Mouse (Mus musculus): Measurements from ENCODE around the gene Stat3. TPM values are rescaled to one million over a fixed set of nuclear protein-coding genes. Genes with fewer than 3 reads are reported as not detected.

Gene Stat3
- total RNA-seq, 2 experiments from 2014 or later, result 41.7 to 43.6 TPM

DNA sequence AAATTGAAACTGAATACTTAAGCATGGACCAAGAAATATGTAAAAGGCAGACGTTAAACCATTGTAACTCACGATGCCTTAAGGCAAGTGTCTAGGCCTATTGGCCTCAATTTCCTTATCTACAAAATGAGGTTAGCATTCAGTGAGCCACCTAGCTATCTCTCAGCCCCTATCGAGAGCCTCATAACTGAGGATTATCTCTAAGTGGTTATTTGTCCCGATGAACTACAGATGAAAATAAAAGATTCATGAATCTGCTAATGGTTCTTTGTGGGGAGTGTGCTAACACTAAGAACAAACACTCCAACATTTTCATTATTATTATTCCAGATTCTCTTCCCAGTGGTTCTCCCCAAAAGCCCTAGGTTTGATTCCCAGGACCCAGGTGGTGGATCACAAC, 2.0 kb downstream of the Stat3 start:
- intact Hi-C loops (cut with DNase I; ENCODE audit: low total_unique reads), result no loop called here
- DNase-seq, result no peak

DNA sequence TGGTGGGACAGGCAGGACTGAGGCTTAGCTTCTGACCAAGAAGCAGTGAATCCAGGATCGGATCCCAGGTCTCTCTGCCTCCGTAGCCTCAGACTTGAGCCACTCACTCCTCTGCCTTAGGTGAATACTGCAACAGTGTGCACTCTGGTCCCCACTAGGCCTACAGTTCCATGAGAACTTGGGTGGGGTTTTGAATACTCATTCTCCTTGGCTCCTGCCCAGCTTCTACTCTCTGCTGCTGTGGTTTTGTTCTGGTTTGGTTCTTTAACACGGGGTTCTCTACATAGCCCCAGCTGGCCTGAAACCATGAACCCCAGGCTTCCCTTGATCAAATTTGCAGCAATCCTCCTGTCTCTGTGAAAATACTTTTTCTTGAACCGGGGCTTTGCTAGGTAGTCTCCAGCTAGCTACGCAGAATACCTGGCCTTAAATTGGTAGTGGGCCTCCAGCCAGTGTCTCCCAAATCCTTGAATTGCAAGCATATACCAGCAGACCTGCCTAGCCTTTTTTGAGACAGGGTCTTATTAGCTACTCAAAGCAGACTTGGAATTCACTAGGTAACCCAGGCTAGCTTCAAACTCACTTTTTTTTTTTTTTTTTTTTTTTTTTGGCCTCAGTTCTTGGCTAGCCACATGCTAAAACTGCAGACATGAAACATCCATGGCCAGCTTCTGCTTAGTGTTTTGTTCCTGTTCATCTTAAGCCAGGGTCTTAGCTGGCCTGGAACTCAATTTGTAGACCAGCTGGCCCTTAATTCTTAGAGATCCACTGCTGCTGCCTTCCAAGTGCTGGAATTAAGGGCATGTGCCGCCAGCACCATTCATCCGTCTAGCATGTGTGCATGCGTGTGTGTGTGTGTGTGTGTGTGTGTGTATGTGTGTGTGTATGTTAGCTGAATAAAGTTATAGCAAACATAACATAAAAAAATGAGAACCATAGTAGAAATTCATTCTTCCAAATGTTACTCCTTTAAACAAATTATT, 3.7 kb downstream of the Stat3 start:
- intact Hi-C loops (cut with DNase I; ENCODE audit: low total_unique reads), result no loop called here
- DNase-seq, result no peak

DNA sequence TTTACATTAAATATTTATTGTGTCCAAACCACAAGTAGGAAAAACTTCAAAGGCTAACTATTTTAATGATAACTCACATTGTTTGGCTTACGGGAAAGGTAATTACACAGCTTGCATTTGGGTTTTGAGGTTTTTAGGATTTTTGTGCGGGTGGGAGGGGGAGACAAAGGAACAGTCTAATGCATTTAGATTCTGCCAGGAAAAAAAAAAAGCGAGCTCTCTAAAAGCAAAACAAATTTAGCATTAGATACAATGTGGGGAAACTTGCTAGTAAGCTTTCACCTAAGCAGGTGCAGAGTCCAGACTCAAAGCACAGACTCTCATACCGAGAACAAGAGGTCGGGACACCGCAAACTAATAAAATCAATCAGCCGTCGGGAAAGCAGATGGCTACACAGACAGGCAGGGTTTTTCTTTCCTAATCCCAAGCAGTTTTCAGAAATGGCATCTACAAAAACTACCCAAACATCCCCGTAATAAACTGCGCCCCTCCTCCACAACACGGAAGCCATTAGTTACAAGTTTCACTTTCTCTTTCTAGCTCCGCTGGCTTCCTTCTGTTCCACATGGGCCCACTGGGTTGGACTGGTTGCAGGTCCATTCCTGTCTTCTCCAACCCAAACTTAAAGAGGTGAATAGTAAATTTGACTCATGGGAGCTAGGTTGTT, 8.0 kb downstream of the Stat3 start:
- intact Hi-C loops (cut with DNase I; ENCODE audit: low total_unique reads), result no loop called here
- DNase-seq, result no peak

DNA sequence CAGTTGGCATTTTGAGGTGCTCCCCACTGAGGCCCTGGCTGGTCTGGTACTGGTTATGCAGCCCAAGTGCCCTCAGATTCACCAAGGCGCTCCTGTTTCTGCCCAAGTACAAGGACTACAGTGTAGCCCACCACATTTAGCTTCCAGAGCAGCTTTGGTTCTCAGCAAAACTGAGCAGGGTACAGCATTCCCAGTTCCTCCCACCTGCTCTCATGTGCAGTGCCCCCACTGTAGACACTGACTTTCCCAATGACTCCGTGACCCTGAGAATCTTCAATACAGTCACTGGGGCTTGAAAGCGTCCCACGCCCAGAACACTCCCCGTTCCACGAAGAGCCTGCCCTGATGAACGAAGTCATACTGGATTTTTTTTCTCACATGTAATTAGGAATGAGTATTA, 8.7 kb downstream of the Stat3 start:
- DNase-seq, result no peak
- intact Hi-C loops (cut with DNase I; ENCODE audit: low total_unique reads), result no loop called here

DNA sequence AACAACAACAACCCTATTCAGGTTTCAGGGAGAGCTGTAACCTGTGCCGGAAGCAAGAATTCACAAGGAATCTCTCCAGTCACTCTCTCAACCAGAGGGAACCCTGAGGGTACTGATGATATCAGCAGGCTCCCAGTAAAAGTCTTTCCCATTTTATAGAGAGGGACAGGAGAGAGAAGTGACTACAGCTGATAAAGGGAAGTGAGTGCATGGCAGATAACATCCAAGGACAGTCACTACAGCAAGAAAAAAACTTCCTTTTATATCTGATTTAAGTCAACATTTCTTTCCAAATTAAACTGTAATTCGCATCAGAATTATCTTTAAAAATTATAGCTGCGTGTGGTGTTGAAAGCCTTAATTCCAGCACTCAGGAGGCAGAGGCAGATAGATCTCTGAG, 12.0 kb downstream of the Stat3 start:
- intact Hi-C loops (cut with DNase I; ENCODE audit: low total_unique reads), result no loop called here
- DNase-seq, result no peak

DNA sequence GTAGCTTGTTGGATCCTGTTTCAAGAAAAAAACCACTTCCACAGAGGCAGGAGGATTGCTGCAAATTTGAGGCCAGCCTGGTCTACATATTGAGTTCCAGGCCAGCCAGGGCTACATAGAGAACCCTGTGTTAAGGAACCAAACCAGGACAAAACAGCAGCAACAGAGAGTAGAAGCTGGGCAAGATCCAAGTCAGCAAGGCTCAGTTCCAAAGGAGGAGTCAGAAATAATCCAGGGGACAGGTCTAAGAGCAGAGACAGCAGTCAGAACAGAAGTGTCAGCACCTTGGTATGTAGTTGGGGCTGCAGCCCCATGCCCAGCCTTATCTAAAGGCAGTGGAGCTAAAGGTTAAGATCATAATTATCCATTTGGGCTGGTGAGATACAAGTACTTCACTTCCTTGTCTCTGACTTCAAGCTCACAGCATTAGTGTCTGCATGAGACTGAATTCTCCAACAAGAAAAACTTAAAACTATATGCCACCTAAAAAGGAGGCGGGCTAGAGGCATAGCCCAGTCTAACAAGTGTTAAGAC, 14.9 kb downstream of the Stat3 start:
- intact Hi-C loops (cut with DNase I; ENCODE audit: low total_unique reads), result no loop called here
- DNase-seq, result no peak

DNA sequence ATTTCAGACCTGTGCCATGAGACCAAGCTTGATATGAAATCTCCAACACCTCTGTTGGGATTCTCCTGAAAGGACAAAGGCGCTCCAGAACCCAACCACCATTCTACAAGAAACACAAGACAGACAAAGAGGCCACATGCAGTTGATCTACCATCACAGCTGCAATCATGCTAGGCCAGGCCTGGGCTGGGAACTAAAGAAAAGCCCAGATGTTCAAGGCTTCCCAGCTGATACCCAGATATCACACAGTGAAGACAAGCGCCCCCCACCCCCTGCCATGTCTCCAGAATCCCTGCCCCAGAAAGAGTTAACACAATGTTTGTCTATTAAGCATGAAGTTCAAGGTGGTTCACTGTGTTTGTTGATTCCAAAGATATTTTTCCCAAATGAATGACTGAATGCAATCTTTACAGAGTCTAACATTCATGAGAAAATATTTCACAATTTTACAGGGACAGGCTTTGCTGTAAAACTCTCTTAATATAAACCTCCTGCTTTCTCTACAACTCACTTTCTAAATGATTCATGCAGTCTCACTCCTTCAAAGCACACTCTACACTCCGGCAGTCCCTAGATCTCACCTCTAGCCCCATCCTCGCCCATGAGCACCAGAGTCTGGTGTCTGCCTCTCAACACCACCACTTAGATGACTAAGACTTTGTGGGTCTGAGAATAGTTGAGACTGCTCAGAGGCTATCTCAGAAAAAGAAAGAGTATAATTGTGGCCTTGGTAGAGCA, 18.3 kb downstream of the Stat3 start:
- intact Hi-C loops (cut with DNase I; ENCODE audit: low total_unique reads), result no loop called here
- no peak for DNase-seq

DNA sequence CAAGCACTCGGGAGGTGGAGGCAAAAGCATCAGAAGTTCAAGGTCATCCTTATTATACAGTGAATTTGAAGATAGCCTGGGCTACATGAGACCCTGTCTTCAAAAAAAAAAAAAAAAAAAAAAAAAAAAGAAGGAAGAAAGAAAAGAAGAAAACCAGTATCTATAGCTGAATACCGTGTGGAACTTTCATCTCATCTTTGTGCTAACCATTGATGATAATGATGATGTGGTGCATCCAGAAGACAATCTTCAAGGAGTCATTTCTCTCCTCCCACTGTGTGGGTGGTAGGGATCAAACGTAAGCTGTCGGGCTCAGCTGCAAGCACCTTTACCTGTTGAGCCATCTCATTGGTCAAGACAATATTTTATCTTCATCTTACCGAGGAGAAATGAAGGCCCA, 21.3 kb downstream of the Stat3 start:
- intact Hi-C loops (cut with DNase I; ENCODE audit: low total_unique reads), result no loop called here
- DNase-seq, result no peak

DNA sequence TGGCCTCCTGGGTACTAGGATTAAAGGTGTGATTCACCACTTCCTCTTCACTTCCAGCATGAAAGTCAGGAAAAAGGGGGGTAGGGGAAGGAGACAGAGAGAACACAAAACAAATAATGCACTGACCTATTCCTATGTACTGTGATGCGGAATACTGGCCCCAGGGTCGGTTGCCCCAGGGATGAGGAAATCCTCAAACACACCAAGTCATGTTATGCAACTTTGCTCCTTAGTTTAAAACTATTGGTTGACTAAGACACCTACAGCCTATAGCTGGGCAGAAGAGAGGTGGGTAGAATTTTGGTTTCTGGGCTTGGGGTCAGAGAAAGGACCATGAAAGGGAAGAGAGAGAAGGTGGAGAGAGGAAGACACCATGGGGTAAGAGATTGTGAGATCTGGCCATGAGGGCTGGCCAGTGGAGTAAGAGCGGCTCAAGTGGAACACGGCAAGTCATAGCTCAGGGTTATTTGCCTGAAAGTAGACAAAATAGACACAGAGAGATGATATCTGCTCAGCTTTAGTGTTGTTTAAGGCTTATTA, 22.8 kb downstream of the Stat3 start:
- DNase-seq, result no peak
- intact Hi-C loops (cut with DNase I; ENCODE audit: low total_unique reads), result no loop called here

DNA sequence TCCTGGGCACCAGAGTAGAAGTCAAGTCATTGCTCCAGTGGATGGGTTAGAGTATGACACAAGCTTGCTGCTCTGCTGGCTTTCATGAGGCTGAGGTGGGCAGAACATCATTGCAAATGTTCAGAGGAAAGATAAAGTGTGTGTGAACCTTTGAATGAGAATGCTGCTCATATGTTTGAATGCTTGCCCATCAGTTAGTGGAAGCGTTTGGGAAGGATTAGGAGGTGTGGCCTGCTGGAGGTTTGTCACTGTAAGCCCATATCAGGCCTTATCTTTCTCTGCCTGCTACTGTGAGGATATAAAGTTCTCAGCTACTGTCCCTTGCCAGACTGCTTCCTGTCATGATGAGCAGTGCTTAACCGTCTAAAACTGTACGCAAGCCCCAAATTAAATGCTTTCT, 24.3 kb downstream of the Stat3 start:
- intact Hi-C loops (cut with DNase I; ENCODE audit: low total_unique reads), result no loop called here
- DNase-seq, result no peak

DNA sequence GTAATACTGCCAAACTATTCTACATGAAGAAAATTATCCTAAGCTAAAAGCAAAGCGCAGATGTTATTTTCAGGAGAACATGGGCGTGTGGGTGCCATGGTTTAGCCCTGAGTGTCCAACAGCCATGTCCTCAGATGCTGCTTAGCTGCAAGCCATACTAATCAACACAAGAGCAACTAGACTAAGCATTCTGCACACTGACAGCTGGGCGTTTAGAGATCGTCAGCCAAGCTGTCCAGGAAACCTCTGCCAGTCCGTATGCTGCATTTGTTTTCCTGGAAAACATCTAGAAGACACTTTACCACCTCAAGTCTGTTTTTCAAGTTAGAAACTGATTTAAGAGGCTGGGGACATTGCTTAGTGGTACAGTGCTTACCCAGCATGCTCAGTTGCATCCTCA, 24.9 kb downstream of the Stat3 start:
- intact Hi-C loops (cut with DNase I; ENCODE audit: low total_unique reads), result no loop called here
- DNase-seq, result no peak

DNA sequence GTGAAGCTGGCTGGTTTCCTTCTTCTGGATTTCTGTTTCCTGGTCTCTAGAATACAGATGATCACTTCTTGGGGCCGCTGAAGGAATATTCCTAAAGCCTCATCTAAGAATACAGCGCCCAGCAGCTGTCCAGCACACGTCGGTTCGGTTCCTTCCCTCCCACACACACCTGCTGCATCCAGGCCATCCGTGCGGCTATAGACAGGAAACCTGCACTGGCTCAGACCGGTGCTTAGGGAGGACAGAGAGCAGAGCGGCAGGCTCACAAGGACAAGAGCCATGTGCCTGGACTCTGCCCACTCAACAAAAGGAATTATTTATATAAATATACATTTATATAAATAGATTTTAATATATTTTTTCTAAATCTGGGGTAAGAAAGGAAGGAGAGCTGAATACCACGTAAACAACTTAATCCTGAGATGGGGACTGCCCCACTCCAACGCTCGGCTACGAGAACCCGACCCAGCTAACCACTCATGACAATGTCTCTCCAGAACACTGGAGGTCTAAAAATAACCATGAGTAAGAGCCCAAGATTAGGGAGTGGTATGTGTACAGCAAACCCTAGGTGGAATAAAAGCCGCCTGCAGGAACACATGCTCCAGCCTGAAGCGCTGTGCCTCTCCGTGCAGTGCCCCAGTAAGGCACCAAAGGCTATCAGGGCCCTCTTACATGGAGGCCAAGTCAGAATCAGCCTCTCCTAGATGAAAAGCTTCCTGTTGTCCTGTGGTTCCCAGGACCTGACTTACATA, 26.8 kb downstream of the Stat3 start:
- no peak for DNase-seq
- intact Hi-C loops (cut with DNase I; ENCODE audit: low total_unique reads), result no loop called here

DNA sequence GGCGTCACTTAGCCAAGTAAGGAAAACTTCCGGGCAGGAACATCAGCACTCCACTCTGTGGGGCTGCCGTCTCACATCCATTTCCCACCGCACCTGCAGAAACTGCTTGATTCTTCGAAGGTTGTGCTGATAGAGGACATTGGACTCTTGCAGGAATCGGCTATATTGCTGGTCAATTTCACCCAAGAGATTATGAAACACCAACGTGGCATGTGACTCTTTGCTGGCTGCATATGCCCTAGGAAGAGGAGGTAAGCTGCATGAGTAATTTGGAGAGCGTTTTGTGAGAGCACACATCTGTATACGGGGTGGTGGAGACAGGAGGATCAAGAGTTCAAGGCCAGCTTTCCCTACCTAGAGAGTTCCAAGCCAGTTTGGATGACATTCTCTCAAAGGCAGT, 30.8 kb downstream of the Stat3 start:
- no peak for DNase-seq
- intact Hi-C loops (cut with DNase I; ENCODE audit: low total_unique reads), result no loop called here

DNA sequence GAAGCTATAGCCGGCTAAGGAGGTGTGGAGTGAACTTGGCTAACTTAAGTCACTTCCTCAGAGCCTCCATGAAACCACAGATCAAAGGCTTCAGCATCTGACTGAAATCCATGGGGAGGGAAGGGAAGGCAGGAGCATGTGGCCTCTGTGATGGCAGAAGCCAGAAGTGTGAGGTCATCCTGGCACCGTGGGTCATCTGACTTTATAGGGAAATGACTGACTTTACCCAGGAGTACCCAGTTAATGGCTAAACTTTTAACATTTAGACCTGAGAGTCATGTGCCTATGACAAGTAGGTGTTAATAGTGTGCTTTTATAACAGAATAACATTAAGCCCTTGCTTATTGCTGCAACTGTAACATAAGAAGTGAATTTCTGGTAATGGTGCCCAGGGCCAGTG, 31.2 kb downstream of the Stat3 start:
- intact Hi-C loops (cut with DNase I; ENCODE audit: low total_unique reads), result no loop called here
- DNase-seq, result no peak

DNA sequence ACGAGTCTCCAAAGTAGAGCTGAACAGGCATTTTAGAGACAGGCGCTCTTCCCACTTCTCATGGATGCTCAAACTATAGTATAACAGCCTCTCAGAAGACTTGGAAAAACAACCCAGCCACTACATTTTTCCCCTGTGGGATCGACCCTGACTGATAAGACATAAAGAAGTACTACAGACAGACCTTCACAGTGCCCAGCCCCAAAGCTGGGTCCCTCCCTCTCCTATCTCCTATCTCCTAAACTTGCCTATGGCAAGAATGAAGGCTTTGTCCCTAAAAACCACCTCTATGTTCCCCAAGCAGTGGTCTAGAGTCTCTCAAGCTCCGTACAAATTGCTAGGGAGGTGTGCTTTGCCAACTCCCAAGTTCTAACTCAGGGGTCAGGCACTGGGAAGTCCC, 32.5 kb downstream of the Stat3 start:
- no peak for DNase-seq
- intact Hi-C loops (cut with DNase I; ENCODE audit: low total_unique reads), result no loop called here

DNA sequence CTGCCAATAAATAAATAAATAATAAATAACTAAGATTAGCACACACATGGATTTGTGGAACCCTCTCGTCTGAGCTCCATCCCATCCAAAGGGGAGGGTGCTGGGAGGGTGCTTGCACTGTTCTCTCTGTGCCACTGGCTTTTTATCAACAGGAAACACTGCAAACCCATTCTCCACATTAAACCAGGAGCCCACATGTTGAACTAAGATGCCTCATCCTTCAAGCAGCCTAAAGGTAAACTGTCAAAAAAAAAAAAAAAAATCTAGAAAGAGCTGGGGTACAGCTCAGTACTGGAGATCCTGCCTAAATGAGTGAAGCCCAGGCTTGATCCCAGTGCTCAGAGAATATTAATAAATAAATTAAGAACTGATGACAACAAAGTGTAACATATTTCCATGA, 33.4 kb downstream of the Stat3 start:
- DNase-seq, result no peak
- intact Hi-C loops (cut with DNase I; ENCODE audit: low total_unique reads), result no loop called here

DNA sequence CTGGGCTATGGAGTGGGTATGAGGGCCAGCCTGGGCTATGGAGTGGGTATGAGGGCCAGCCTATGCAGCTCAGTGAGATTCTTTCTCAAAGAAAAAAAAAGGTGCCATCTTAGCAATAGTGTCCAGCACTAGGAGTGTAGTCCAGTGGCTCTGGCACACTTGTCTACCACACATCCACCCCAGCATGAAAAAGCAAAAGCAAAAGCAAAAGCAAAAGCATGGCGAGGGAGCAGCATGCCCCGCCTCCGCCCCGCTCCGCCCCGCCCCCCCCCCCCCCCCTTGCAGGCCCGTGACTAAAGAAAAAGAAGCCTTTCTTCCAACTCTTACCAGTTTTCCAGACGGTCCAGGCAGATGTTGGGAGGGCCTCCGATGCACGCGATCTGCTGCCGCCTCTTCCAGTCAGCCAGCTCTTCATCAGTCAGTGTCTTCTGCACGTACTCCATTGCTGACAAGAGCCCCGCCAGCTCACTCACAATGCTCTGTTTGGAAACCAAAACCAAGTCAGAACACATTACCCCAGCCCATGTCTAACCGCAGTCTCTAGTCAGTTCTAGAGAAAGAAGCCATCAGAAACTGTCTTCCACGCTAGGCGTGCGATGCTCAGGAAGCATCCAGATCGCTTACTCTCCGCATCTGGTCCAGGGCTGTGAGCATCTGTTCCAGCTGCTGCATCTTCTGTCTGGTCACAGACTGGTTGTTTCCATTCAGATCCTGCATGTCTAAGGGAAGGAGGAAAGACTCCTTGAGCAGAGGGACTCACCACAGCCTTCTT, 34.6 kb downstream of the Stat3 start:
- no peak for DNase-seq
- intact Hi-C loops (cut with DNase I; ENCODE audit: low total_unique reads), result no loop called here

DNA sequence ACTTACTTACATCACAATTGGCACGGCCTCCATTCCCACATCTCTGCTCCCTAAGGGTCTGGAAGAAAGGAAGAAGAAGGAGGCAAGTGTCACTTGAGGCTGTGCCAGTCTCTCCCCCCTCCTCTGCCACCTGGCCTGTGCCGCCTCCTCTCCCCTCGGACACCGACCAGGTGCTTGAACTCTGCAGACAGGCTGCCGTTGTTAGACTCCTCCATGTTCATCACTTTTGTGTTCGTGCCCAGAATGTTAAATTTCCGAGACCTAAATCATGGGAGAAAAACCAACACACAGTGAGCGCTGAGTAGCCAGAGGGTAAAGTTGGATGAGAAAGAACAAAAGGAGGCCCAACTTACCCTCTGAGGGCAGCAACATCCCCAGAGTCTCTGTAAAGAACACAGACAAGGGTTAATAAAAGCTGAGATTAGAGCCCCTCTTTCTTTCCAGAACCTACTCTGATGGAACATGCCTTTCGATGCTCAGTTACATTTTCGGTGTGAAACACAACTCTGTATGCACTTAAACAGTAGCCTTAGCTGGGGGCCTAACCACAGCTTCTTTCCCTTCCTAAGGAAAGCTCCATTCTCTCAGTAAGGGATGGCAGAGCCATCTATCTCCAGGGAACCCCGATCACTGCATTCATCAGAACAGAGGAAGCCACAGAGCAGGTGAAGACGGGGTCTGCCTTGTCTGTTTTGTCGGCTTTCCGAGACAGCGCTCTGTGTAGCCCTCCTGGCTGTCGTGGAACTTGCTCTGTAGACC, 40.7 kb downstream of the Stat3 start:
- no peak for DNase-seq
- intact Hi-C loops (cut with DNase I; ENCODE audit: low total_unique reads), result loop anchor here (10.0 kb wide), 1 partner anchor 156 kb away; no protein-coding TSS in a partner anchor
